Mouse (Mus musculus) forebrain, embryonic 16.5 days (tissue): Measurements from ENCODE around the gene Myl3. TPM values are rescaled to one million over a fixed set of nuclear protein-coding genes. Genes with fewer than 3 reads are reported as not detected.

ENCODE experiments used
- ATAC-seq: fragments of 200-750 bp; cut with Nextera tagmentation; 2 replicates; pipeline ENCODE4 v1.8.0; 2017; ENCODE audit warnings: mild to moderate bottlenecking, moderate library complexity
- H3K27ac ChIP-seq: fragments of 300-500 bp; sonication (generic); 2 replicates; pipeline ENCODE4 v1.5.1; 2014; ENCODE audit warnings: low read length, control low read depth
- H3K27me3 ChIP-seq: fragments of 300-500 bp; sonication (generic); replicated peaks from 2 replicates; pipeline ENCODE4 v1.6.1; 2014; ENCODE audit warnings: low read length; ENCODE audit not compliant: control insufficient read depth, insufficient read depth
- H3K36me3 ChIP-seq: fragments of 300-500 bp; sonication (generic); 2 replicates; pipeline ENCODE4 v1.6.1; 2014; ENCODE audit not compliant: control insufficient read depth, insufficient read depth
- H3K4me1 ChIP-seq: fragments of 300-500 bp; sonication (generic); replicated peaks from 2 replicates; pipeline ENCODE4 v1.6.1; 2014; ENCODE audit warnings: low read length; ENCODE audit not compliant: control insufficient read depth, insufficient read depth
- H3K4me2 ChIP-seq: fragments of 300-500 bp; sonication (generic); 2 replicates; pipeline ENCODE4 v1.6.1; 2014; ENCODE audit warnings: mild to moderate bottlenecking, low read length, control low read depth
- H3K4me3 ChIP-seq: fragments of 300-500 bp; sonication (generic); replicated peaks from 2 replicates; pipeline ENCODE4 v1.5.1; 2014; ENCODE audit warnings: mild to moderate bottlenecking, low read length, control low read depth
- H3K9ac ChIP-seq: fragments of 300-500 bp; sonication (generic); replicated peaks from 2 replicates; pipeline ENCODE4 v1.6.1; 2014; ENCODE audit warnings: low read depth, low read length, control low read depth
- H3K9me3 ChIP-seq: fragments of 300-500 bp; sonication (generic); 2 replicates; pipeline ENCODE4 v1.6.1; 2016; ENCODE audit warnings: low read length; ENCODE audit not compliant: control insufficient read depth
- WGBS: fragments of 180-500 bp; shearing (Covaris S2); extraction: QIAGEN DNeasy Blood & Tissue Kit; methylation state at CpG from one replicate; pipeline ENCODE4 v1.1.7; 2014; 5-methylcytosine and 5-hydroxymethylcytosine counted together
- polyA plus RNA-seq: library from polyadenylated mRNA; unstranded; fragments of >200 nt; fragmentation: Nextera tagmentation; extraction: Ambion mirVana; gene quantifications from 2 replicates; pipeline ENCODE4 v1.2.1, GENCODE M21; 2015

The Myl3 gene
- polyA plus RNA-seq = 0.39 TPM in 1 of 2 replicates, not detected in the other

GRCm38 (mm10) chr9:110741711-110742294, at the start of gene Myl3:
Myl3 (plus strand) TSS chr9:110741861.
- ATAC-seq = peak; percentile 26; the same call in 1 of the 2 replicates
- peak within 1 kb of the TSS; percentile 82 for H3K4me2 ChIP-seq
- H3K9me3 ChIP-seq = no peaks in the 10 kb centered on the region
- H3K9ac ChIP-seq = peak within 1 kb of the TSS; percentile 65
- H3K27me3 ChIP-seq = peaks cover 40% of the 10 kb centered on the region
- peak within 1 kb of the TSS; percentile 57 for H3K4me3 ChIP-seq
- H3K36me3 ChIP-seq = no peaks in the 10 kb centered on the region
- peaks cover 19% of the 10 kb centered on the region for H3K4me1 ChIP-seq
- no peak within 1 kb of the TSS for H3K27ac ChIP-seq
- 2% methylated on average over 17 of the region's 17 CpGs for WGBS

- 89% methylated on average over 4 of the region's 4 CpGs for WGBS
- Histone ChIP-seq H3K9me3 (no peaks in the 10 kb centered on the region), H3K36me3 (no peaks in the 10 kb centered on the region), H3K4me1 (no peaks in the 10 kb centered on the region), H3K9ac (no peak overlapping the region), H3K4me2 (no peak overlapping the region), H3K4me3 (no peak overlapping the region), H3K27ac (no peak overlapping the region), H3K27me3 (no peaks in the 10 kb centered on the region)
- ATAC-seq = no peak
These were observed 46.4 kb upstream of the Myl3 start for GRCm38 (mm10) chr9:110695165-110695755.

- H3K36me3 ChIP-seq = no peaks in the 10 kb centered on the region
- H3K9me3 ChIP-seq = no peaks in the 10 kb centered on the region
- 88% methylated on average over 5 of the region's 5 CpGs for WGBS
- no peak overlapping the region for H3K4me2 ChIP-seq
- no peak overlapping the region for H3K4me3 ChIP-seq
- H3K27me3 ChIP-seq = no peaks in the 10 kb centered on the region
- H3K4me1 ChIP-seq = no peaks in the 10 kb centered on the region
- ATAC-seq = no peak
- H3K9ac ChIP-seq = no peak overlapping the region
- H3K27ac ChIP-seq = no peak overlapping the region
These were observed 45.2 kb upstream of the Myl3 start for GRCm38 (mm10) chr9:110696427-110696826.

GRCm38 (mm10) chr9:110697465-110697864, 44.2 kb upstream of the Myl3 start:
- no peaks in the 10 kb centered on the region for H3K36me3 ChIP-seq
- H3K4me3 ChIP-seq = no peak overlapping the region
- H3K9ac ChIP-seq = no peak overlapping the region
- no peak for ATAC-seq
- no peaks in the 10 kb centered on the region for H3K27me3 ChIP-seq
- 87% methylated on average over 3 of the region's 3 CpGs for WGBS
- H3K4me2 ChIP-seq = no peak overlapping the region
- no peak overlapping the region for H3K27ac ChIP-seq
- H3K9me3 ChIP-seq = no peaks in the 10 kb centered on the region
- no peaks in the 10 kb centered on the region for H3K4me1 ChIP-seq

GRCm38 (mm10) chr9:110699574-110699973, 42.1 kb upstream of the Myl3 start:
- no peak overlapping the region for H3K4me2 ChIP-seq
- 89% methylated on average over 3 of the region's 3 CpGs for WGBS
- H3K27me3 ChIP-seq = no peaks in the 10 kb centered on the region
- H3K4me3 ChIP-seq = no peak overlapping the region
- no peak overlapping the region for H3K9ac ChIP-seq
- no peaks in the 10 kb centered on the region for H3K9me3 ChIP-seq
- no peaks in the 10 kb centered on the region for H3K36me3 ChIP-seq
- no peaks in the 10 kb centered on the region for H3K4me1 ChIP-seq
- no peak overlapping the region for H3K27ac ChIP-seq
- no peak for ATAC-seq

GRCm38 (mm10) chr9:110701114-110702032, 40.3 kb upstream of the Myl3 start:
- H3K27me3 ChIP-seq = no peaks in the 10 kb centered on the region
- H3K27ac ChIP-seq = no peak overlapping the region
- no peaks in the 10 kb centered on the region for H3K9me3 ChIP-seq
- no peaks in the 10 kb centered on the region for H3K36me3 ChIP-seq
- no peak for ATAC-seq
- 75% methylated on average over 11 of the region's 12 CpGs for WGBS
- H3K4me2 ChIP-seq = no peak overlapping the region
- no peak overlapping the region for H3K9ac ChIP-seq
- H3K4me1 ChIP-seq = no peaks in the 10 kb centered on the region
- H3K4me3 ChIP-seq = no peak overlapping the region

- no peak for ATAC-seq
- no peak overlapping the region for H3K4me3 ChIP-seq
- H3K27me3 ChIP-seq = no peaks in the 10 kb centered on the region
- H3K4me1 ChIP-seq = no peaks in the 10 kb centered on the region
- H3K9me3 ChIP-seq = no peaks in the 10 kb centered on the region
- no peak overlapping the region for H3K27ac ChIP-seq
- H3K4me2 ChIP-seq = no peak overlapping the region
- WGBS = 92% methylated on average over 1 of the region's 1 CpGs
- H3K9ac ChIP-seq = no peak overlapping the region
- H3K36me3 ChIP-seq = no peaks in the 10 kb centered on the region
These were observed 38.8 kb upstream of the Myl3 start for GRCm38 (mm10) chr9:110702848-110703247.

GRCm38 (mm10) chr9:110703951-110704350, 37.7 kb upstream of the Myl3 start:
- no peak overlapping the region for H3K4me2 ChIP-seq
- no peak overlapping the region for H3K4me3 ChIP-seq
- 89% methylated on average over 6 of the region's 6 CpGs for WGBS
- no peaks in the 10 kb centered on the region for H3K4me1 ChIP-seq
- no peaks in the 10 kb centered on the region for H3K36me3 ChIP-seq
- no peak overlapping the region for H3K27ac ChIP-seq
- no peak overlapping the region for H3K9ac ChIP-seq
- no peak for ATAC-seq
- H3K9me3 ChIP-seq = no peaks in the 10 kb centered on the region
- H3K27me3 ChIP-seq = no peaks in the 10 kb centered on the region

- Histone ChIP-seq H3K27me3 (no peaks in the 10 kb centered on the region), H3K36me3 (no peaks in the 10 kb centered on the region), H3K4me2 (no peak overlapping the region), H3K9ac (no peak overlapping the region), H3K9me3 (no peaks in the 10 kb centered on the region), H3K4me3 (no peak overlapping the region), H3K27ac (no peak overlapping the region), H3K4me1 (no peaks in the 10 kb centered on the region)
- no peak for ATAC-seq
- WGBS = 79% methylated on average over 5 of the region's 5 CpGs
These were observed 34.9 kb upstream of the Myl3 start for GRCm38 (mm10) chr9:110706784-110707183.
